Mouse (Mus musculus) erythroblast, embryonic 14.5 days (primary cell): ENCODE measurements around the gene Taf8.

Experiments
- GATA1 ChIP-seq: IDR thresholded peaks from 2 replicates; pipeline ENCODE4 v1.6.1; 2012; ENCODE audit warnings: low read length, inconsistent platforms, mixed read lengths
- TAL1 ChIP-seq: IDR thresholded peaks from 3 replicates; pipeline ENCODE4 v1.6.1; 2012; ENCODE audit warnings: low read length, inconsistent platforms, mixed read lengths

DNA sequence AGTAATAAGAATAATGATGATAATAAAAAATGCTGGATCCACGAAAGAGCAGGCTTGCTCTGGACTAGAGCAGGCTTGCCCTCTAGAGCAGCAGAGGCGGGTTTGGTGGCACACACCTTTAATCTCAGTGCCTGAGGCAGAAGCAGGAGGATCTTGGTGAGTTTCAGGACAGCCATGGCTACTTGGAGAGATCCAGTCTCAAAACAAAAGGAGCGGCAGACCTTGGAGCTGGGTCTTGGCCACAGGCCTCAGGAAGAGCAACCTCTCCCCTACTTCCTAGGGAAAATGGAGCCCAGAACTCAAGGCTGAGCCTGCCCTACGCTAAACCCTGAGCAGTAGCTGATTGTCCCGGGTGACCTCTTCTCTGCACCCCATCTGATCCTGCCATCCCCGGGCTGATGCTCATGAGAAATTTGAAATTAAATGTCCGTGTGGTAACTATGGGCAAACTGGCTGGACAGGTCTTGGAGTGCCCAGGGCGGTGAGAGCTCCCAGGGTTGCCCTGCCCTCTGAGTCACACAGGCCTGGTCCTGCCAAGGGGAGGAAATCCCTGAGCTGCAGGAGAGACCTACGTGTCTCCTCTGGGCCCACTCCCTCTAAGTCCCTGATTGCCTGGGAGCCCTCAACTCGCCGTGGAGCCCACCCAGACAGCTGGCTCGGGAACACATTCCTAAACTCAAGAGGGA lies 51.1 kb downstream of the Taf8 start:
- TF ChIP-seq GATA1 (no peak), TAL1 (no peak)
